Comparison of ENCODE assay signal across 18 mouse cellular contexts in the genomic region with DNA sequence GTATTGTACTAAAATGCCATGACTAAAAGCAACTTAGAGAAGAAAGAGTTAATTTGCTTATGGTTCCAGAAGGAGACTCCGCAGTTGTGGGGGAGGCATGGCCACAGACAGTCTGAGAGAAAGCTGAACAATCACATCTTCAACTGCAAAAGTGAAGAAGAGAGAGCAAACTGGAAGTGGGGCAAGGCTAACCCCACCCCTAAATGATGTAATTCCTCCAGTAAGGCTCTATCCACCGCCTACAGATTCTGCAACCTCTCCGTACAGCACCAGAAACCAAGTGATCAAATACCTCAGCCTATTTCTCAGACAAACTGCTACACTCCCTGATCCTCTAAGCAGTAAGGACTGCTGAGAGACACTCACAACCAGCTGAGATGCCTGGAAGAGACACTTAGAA. TPM values are rescaled to one million over a fixed set of nuclear protein-coding genes. Genes with fewer than 3 reads are reported as not detected.
DNase-seq lines count a peak whose midpoint lies in the region; ATAC-seq and TF ChIP-seq lines count a peak whose summit lies in the region.
"Had no signal": no experiment of that assay in that cellular context is flagged by ENCODE, and none has a peak within 500 bp of the region (broad histone marks: within the 10 kb centered on the region; RNA-seq: fewer than 3 reads in every experiment).

No protein-coding gene starts in this region.

- TF ChIP-seq CTCF in lung, postnatal 0 days (IDR thresholded peaks at IDR 0.05), result no peak
- no peak for TF ChIP-seq CTCF in bone marrow macrophage, adult 2 months (IDR thresholded peaks at IDR 0.05; ENCODE audit: low read depth, low read length)
- TF ChIP-seq CTCF in thymus, adult 2 months (IDR thresholded peaks at IDR 0.05; ENCODE audit: borderline replicate concordance, control insufficient read depth, extremely low read depth, insufficient read depth, low read length, poor library complexity), result no peak

- no peaks in the 10 kb centered on the region for H3K9me3 ChIP-seq in lung, postnatal 0 days (ENCODE audit: low read length)
- no peaks in the 10 kb centered on the region for H3K9me3 ChIP-seq in hindbrain, embryonic 10.5 days
- H3K9me3 ChIP-seq: embryonic facial prominence, embryonic 10.5 days; G1E; hindbrain, embryonic 15.5 days; limb, embryonic 12.5 days had no signal

- no peak overlapping the region for H3K9ac ChIP-seq in lung, postnatal 0 days (replicated peaks; ENCODE audit: low read depth)
- H3K9ac ChIP-seq: hindbrain, embryonic 15.5 days; limb, embryonic 12.5 days had no signal

- H3K4me1 ChIP-seq in lung, postnatal 0 days (ENCODE audit: insufficient read depth, low read depth, low read length), result peaks cover 10% of the 10 kb centered on the region; the same call in 1 of the 2 replicates
- H3K4me1 ChIP-seq in bone marrow macrophage, adult 2 months (ENCODE audit: control insufficient read depth, insufficient read depth, low read length), result peaks cover 25% of the 10 kb centered on the region
- peaks cover 11% of the 10 kb centered on the region for H3K4me1 ChIP-seq in thymus, adult 2 months (replicated peaks; ENCODE audit: control insufficient read depth, insufficient read depth, low read length)
- H3K4me1 ChIP-seq in hindbrain, embryonic 10.5 days (replicated peaks), result no peaks in the 10 kb centered on the region
- H3K4me1 ChIP-seq: embryonic facial prominence, embryonic 10.5 days; hindbrain, embryonic 15.5 days had no signal

- peak; percentile 33 to 47 for DNase-seq in adrenal gland, postnatal 36 days
- no peak for DNase-seq in adrenal gland, adult 18-20 months (ENCODE audit: low spot score in 2 of 2)
- DNase-seq in lung, postnatal 0 days (ENCODE audit: low spot score), result peak; percentile 31
- DNase-seq in lung, postnatal 14 days, result no peak
- DNase-seq in thymus, adult 2 months, result no peak
- no peak for DNase-seq in hindbrain, embryonic 10.5 days (ENCODE audit: low spot score)
- DNase-seq: cerebellum, postnatal 25 days; heart, postnatal 14 days; kidney, adult 18-20 months; kidney, postnatal 25 days; midbrain, embryonic 14.5 days had no signal

- WGBS in lung, postnatal 0 days, result 52% methylated on average over 3 of the region's 3 CpGs
- WGBS in thymus, adult 2 months, result 75% methylated on average over 3 of the region's 3 CpGs
- 80% methylated on average over 3 of the region's 3 CpGs for WGBS in hindbrain, embryonic 10.5 days

- H3K4me2 ChIP-seq in lung, postnatal 0 days (replicated peaks; ENCODE audit: low read depth, low read length), result no peak overlapping the region
- H3K4me2 ChIP-seq: hindbrain, embryonic 15.5 days; limb, embryonic 12.5 days had no signal

- H3K27me3 ChIP-seq in lung, postnatal 0 days (replicated peaks; ENCODE audit: insufficient read depth, low read length), result no peaks in the 10 kb centered on the region
- H3K27me3 ChIP-seq in thymus, adult 2 months (ENCODE audit: control insufficient read depth, insufficient read depth, low read length), result no peaks in the 10 kb centered on the region
- H3K27me3 ChIP-seq in hindbrain, embryonic 10.5 days (ENCODE audit: insufficient read depth, poor library complexity, severe bottlenecking), result no peaks in the 10 kb centered on the region
- H3K27me3 ChIP-seq: hindbrain, embryonic 15.5 days; limb, embryonic 12.5 days had no signal

- H3K27ac ChIP-seq in lung, postnatal 0 days (ENCODE audit: low read length), result no peak overlapping the region
- H3K27ac ChIP-seq in bone marrow macrophage, adult 2 months (ENCODE audit: insufficient read depth, low read depth, low read length), result peak overlapping the region; percentile 25; the same call in 1 of the 2 replicates
- H3K27ac ChIP-seq in thymus, adult 2 months (ENCODE audit: control insufficient read depth, insufficient read depth, low read length), result no peak overlapping the region
- H3K27ac ChIP-seq in hindbrain, embryonic 10.5 days, result no peak overlapping the region
- H3K27ac ChIP-seq: embryonic facial prominence, embryonic 10.5 days; hindbrain, embryonic 15.5 days; limb, embryonic 12.5 days had no signal

- no peak for TF ChIP-seq POLR2A in bone marrow macrophage, adult 2 months (IDR thresholded peaks at IDR 0.05; ENCODE audit: borderline replicate concordance, low read depth, low read length)
- no peak for TF ChIP-seq POLR2A in thymus, adult 2 months (IDR thresholded peaks at IDR 0.05; ENCODE audit: control insufficient read depth, extremely low read depth, insufficient read depth, low read length, poor library complexity)

- no peak for ATAC-seq in lung, postnatal 0 days
- ATAC-seq in megakaryocyte progenitor cell, adult 5-6 weeks (replicated peaks; ENCODE audit: poor library complexity), result peak; percentile 49
- ATAC-seq: forebrain, embryonic 14.5 days had no signal

- no peaks in the 10 kb centered on the region for H3K36me3 ChIP-seq in lung, postnatal 0 days (ENCODE audit: insufficient read depth, low read length)
- H3K36me3 ChIP-seq in thymus, adult 2 months (ENCODE audit: control insufficient read depth, insufficient read depth, low read length), result no peaks in the 10 kb centered on the region
- H3K36me3 ChIP-seq in hindbrain, embryonic 10.5 days, result no peaks in the 10 kb centered on the region
- H3K36me3 ChIP-seq: embryonic facial prominence, embryonic 10.5 days; G1E; hindbrain, embryonic 15.5 days; limb, embryonic 12.5 days had no signal

- H3K4me3 ChIP-seq in lung, postnatal 0 days (ENCODE audit: low read depth, low read length), result no peak overlapping the region
- H3K4me3 ChIP-seq in bone marrow macrophage, adult 2 months (ENCODE audit: insufficient read depth, low read length), result no peak overlapping the region
- no peak overlapping the region for H3K4me3 ChIP-seq in thymus, adult 2 months (ENCODE audit: control insufficient read depth, insufficient read depth, low read length)
- H3K4me3 ChIP-seq in hindbrain, embryonic 10.5 days, result no peak overlapping the region
- H3K4me3 ChIP-seq: embryonic facial prominence, embryonic 10.5 days; hindbrain, embryonic 15.5 days; limb, embryonic 12.5 days had no signal

- TF ChIP-seq EP300 in lung, postnatal 0 days (IDR thresholded peaks at IDR 0.05), result no peak

RNA-seq across cellular contexts. Expression of gene Vps13d, which starts 6.6 kb away (rescaled TPM):
- total RNA-seq in adrenal gland, postnatal 36 days (2021), result 10 to 100 TPM; 59.1 to 83.2 TPM
- total RNA-seq in adrenal gland, adult 18-20 months (2021), result 10 to 100 TPM; 48.1 to 71.3 TPM
- 10.3 and 12.8 TPM in 2 replicates for polyA plus RNA-seq in lung, postnatal 0 days (2015; fragmentation: Nextera tagmentation; extraction: Ambion mirVana)
- polyA plus RNA-seq in bone marrow macrophage, adult 2 months (2012; ENCODE audit: insufficient read depth, insufficient read length, missing spikeins), result 37.4 and 44.8 TPM in 2 replicates
- 19.9 and 22.3 TPM in 2 replicates for total RNA-seq in megakaryocyte progenitor cell, adult 5-6 weeks (2015)
- total RNA-seq in megakaryocyte progenitor cell, adult 5-6 weeks (2017), result 45.6 and 51.2 TPM in 2 replicates
- polyA plus RNA-seq in thymus, adult 2 months (2012; rRNA removed), result 22.5 and 23.5 TPM in 2 replicates
- 4.9 and 6.1 TPM in 2 replicates for polyA plus RNA-seq in hindbrain, embryonic 10.5 days (2016; fragmentation: Nextera tagmentation; extraction: Ambion mirVana)

RNA-seq across cellular contexts. Expression of gene Tnfrsf1b, which starts 45.2 kb away (rescaled TPM):
- 1 to 10 TPM; 7.6 to 9.7 TPM for total RNA-seq in adrenal gland, postnatal 36 days (2021)
- total RNA-seq in adrenal gland, adult 18-20 months (2021), result 10 to 100 TPM in 1 of 2 experiments, 1 to 10 TPM in 1; 8.5 to 18.4 TPM
- polyA plus RNA-seq in lung, postnatal 0 days (2015; fragmentation: Nextera tagmentation; extraction: Ambion mirVana), result 8.4 and 9.1 TPM in 2 replicates
- polyA plus RNA-seq in bone marrow macrophage, adult 2 months (2012; ENCODE audit: insufficient read depth, insufficient read length, missing spikeins), result 181 and 222 TPM in 2 replicates
- total RNA-seq in megakaryocyte progenitor cell, adult 5-6 weeks (2015), result 29.7 and 32.8 TPM in 2 replicates
- 33.0 and 34.2 TPM in 2 replicates for total RNA-seq in megakaryocyte progenitor cell, adult 5-6 weeks (2017)
- 46.5 and 48.1 TPM in 2 replicates for polyA plus RNA-seq in thymus, adult 2 months (2012; rRNA removed)
- polyA plus RNA-seq in hindbrain, embryonic 10.5 days (2016; fragmentation: Nextera tagmentation; extraction: Ambion mirVana), result 2.8 and 3.1 TPM in 2 replicates
- total RNA-seq: G1E had no signal
- polyA plus RNA-seq: G1E had no signal

Comparison
In these comparisons a context has a peak if more than half of its experiments do, and no peak if none do; other contexts are left out.
1. DNase-seq: peak in adrenal gland, postnatal 36 days (2 of 2) and lung, postnatal 0 days (single experiment); none in adrenal gland, adult 18-20 months (0 of 2), lung, postnatal 14 days (single experiment), thymus, adult 2 months (single experiment) and hindbrain, embryonic 10.5 days (single experiment).